Mouse (Mus musculus) embryonic facial prominence, embryonic 12.5 days (tissue): Measurements from ENCODE around the gene Gm42372. TPM values are rescaled to one million over a fixed set of nuclear protein-coding genes. Genes with fewer than 3 reads are reported as not detected.
"Not testable (repeated sequence)": the region's sequence is repeated elsewhere in the genome, so short reads cannot be mapped to it uniquely, and the experiment has no call there.

ENCODE experiments used
- ATAC-seq: fragments of 200-750 bp; cut with Nextera tagmentation; 2 replicates; pipeline ENCODE4 v1.8.0; 2017; ENCODE audit not compliant: insufficient number of reproducible peaks, insufficient read depth, low FRiP score, low TSS enrichment
- H3K27ac ChIP-seq: fragments of 300-500 bp; sonication (generic); 2 replicates; pipeline ENCODE4 v1.5.1; 2016; ENCODE audit warnings: mild to moderate bottlenecking
- H3K27me3 ChIP-seq: fragments of 300-500 bp; sonication (generic); 2 replicates; pipeline ENCODE4 v1.6.1; 2016; ENCODE audit warnings: mild to moderate bottlenecking, moderate library complexity
- H3K36me3 ChIP-seq: fragments of 300-500 bp; sonication (generic); 2 replicates; pipeline ENCODE4 v1.6.1; 2016; ENCODE audit warnings: mild to moderate bottlenecking
- H3K4me1 ChIP-seq: fragments of 300-500 bp; sonication (generic); 2 replicates; pipeline ENCODE4 v1.6.1; 2016
- H3K4me2 ChIP-seq: fragments of 300-500 bp; sonication (generic); replicated peaks from 2 replicates; pipeline ENCODE4 v1.6.1; 2016; ENCODE audit warnings: mild to moderate bottlenecking, moderate library complexity
- H3K4me3 ChIP-seq: fragments of 300-500 bp; sonication (generic); 2 replicates; pipeline ENCODE4 v1.5.1; 2016; ENCODE audit warnings: mild to moderate bottlenecking
- H3K9ac ChIP-seq: fragments of 300-500 bp; sonication (generic); 2 replicates; pipeline ENCODE4 v1.6.1; 2016; ENCODE audit warnings: mild to moderate bottlenecking, moderate library complexity
- H3K9me3 ChIP-seq: fragments of 300-500 bp; sonication (generic); 2 replicates; pipeline ENCODE4 v1.6.1; 2016; ENCODE audit warnings: mild to moderate bottlenecking, moderate library complexity
- WGBS: fragments of 180-500 bp; shearing (Covaris S2); methylation state at CpG from one replicate; pipeline ENCODE4 v1.1.7; 2016; 5-methylcytosine and 5-hydroxymethylcytosine counted together
- polyA plus RNA-seq: library from polyadenylated mRNA; unstranded; fragments of >200 nt; fragmentation: Nextera tagmentation; extraction: Ambion mirVana; gene quantifications from 2 replicates; pipeline ENCODE4 v1.2.1, GENCODE M21; 2016

Gm42372 gene
- polyA plus RNA-seq, 1 experiment from 2014 or later, result 0.36 TPM

- Histone ChIP-seq H3K27ac (no peak overlapping the region), H3K36me3 (no peaks in the 10 kb centered on the region), H3K4me2 (peak overlapping the region; percentile 70), H3K9me3 (no peaks in the 10 kb centered on the region), H3K4me1 (peaks cover 43% of the 10 kb centered on the region), H3K4me3 (0 out of 2 replicates have a peak overlapping the region, but pooled peaks have one; percentile 62), H3K9ac (no peak overlapping the region), H3K27me3 (peaks cover 51% of the 10 kb centered on the region)
- ATAC-seq, result peak; percentile 16; the same call in 1 of the 2 replicates
- 12% methylated on average over 4 of the region's 4 CpGs for WGBS
Observed at GRCm38 (mm10) chr7:16947959-16948361, 34.9 kb upstream of the Gm42372 start.

GRCm38 (mm10) chr7:16948923-16949458 is 33.9 kb upstream of the Gm42372 start:
- Histone ChIP-seq H3K36me3 (no peaks in the 10 kb centered on the region), H3K4me3 (no peak overlapping the region), H3K4me2 (0 out of 2 replicates have a peak overlapping the region, but pooled peaks have one; percentile 70), H3K9me3 (no peaks in the 10 kb centered on the region), H3K4me1 (peaks cover 41% of the 10 kb centered on the region), H3K27ac (no peak overlapping the region), H3K27me3 (peaks cover 51% of the 10 kb centered on the region), H3K9ac (no peak overlapping the region)
- 55% methylated on average over 8 of the region's 8 CpGs for WGBS
- ATAC-seq, result no peak

- Histone ChIP-seq H3K4me3 (peak overlapping the region; percentile 34), H3K9me3 (no peaks in the 10 kb centered on the region), H3K4me1 (peaks cover 37% of the 10 kb centered on the region), H3K4me2 (peak overlapping the region; percentile 59), H3K9ac (peak overlapping the region; percentile 42; the same call in 1 of the 2 replicates), H3K27me3 (peaks cover 47% of the 10 kb centered on the region), H3K27ac (no peak overlapping the region), H3K36me3 (no peaks in the 10 kb centered on the region)
- peak; percentile 13; the same call in 1 of the 2 replicates for ATAC-seq
- WGBS, result 10% methylated on average over 29 of the region's 29 CpGs
Observed at GRCm38 (mm10) chr7:16949908-16950841, 32.7 kb upstream of the Gm42372 start.

- no peaks in the 10 kb centered on the region for H3K9me3 ChIP-seq
- 26% methylated on average over 18 of the region's 18 CpGs for WGBS
- no peak overlapping the region for H3K9ac ChIP-seq
- H3K4me3 ChIP-seq, result no peak overlapping the region
- no peak overlapping the region for H3K4me2 ChIP-seq
- peaks cover 34% of the 10 kb centered on the region for H3K4me1 ChIP-seq
- no peak overlapping the region for H3K27ac ChIP-seq
- H3K36me3 ChIP-seq, result no peaks in the 10 kb centered on the region
- peaks cover 38% of the 10 kb centered on the region for H3K27me3 ChIP-seq
- ATAC-seq, result no peak
Observed at GRCm38 (mm10) chr7:16950861-16951635, 31.8 kb upstream of the Gm42372 start.

- not testable (repeated sequence) for H3K4me2 ChIP-seq, H3K36me3 ChIP-seq, ATAC-seq, H3K4me1 ChIP-seq, H3K4me3 ChIP-seq, H3K9me3 ChIP-seq, H3K27ac ChIP-seq, H3K9ac ChIP-seq
- 64% methylated on average over 2 of the region's 2 CpGs for WGBS
- H3K27me3 ChIP-seq, result peaks cover 11% of the 10 kb centered on the region
Observed at GRCm38 (mm10) chr7:16953776-16954175, 29.1 kb upstream of the Gm42372 start.

GRCm38 (mm10) chr7:16955712-16956111 is 27.2 kb upstream of the Gm42372 start:
- ATAC-seq, result no peak
- Histone ChIP-seq H3K9me3 (no peaks in the 10 kb centered on the region), H3K27ac (no peak overlapping the region), H3K4me2 (no peak overlapping the region), H3K4me1 (peaks cover 6% of the 10 kb centered on the region), H3K4me3 (no peak overlapping the region), H3K27me3 (no peaks in the 10 kb centered on the region), H3K9ac (no peak overlapping the region), H3K36me3 (no peaks in the 10 kb centered on the region)
- 82% methylated on average over 4 of the region's 4 CpGs for WGBS

GRCm38 (mm10) chr7:16956410-16957265 is 26.2 kb upstream of the Gm42372 start:
- H3K27me3 ChIP-seq, result no peaks in the 10 kb centered on the region
- 71% methylated on average over 15 of the region's 15 CpGs for WGBS
- no peak overlapping the region for H3K4me3 ChIP-seq
- H3K36me3 ChIP-seq, result no peaks in the 10 kb centered on the region
- no peak overlapping the region for H3K27ac ChIP-seq
- peaks cover 4% of the 10 kb centered on the region for H3K4me1 ChIP-seq
- ATAC-seq, result no peak
- no peak overlapping the region for H3K4me2 ChIP-seq
- H3K9ac ChIP-seq, result no peak overlapping the region
- no peaks in the 10 kb centered on the region for H3K9me3 ChIP-seq

GRCm38 (mm10) chr7:16959539-16960187 is 23.2 kb upstream of the Gm42372 start, which contains the start of gene Pnmal1:
TSS of gene Pnmal1 (plus strand) at chr7:16959679.
- ATAC-seq, result peak; percentile 80
- H3K27me3 ChIP-seq, result no peaks in the 10 kb centered on the region
- WGBS, result 21% methylated on average over 17 of the region's 17 CpGs
- 0 out of 2 replicates have a peak within 1 kb of the TSS, but pooled peaks have one; percentile 19 for H3K4me3 ChIP-seq
- peak within 1 kb of the TSS; percentile 43 for H3K4me2 ChIP-seq
- no peak within 1 kb of the TSS for H3K9ac ChIP-seq
- no peaks in the 10 kb centered on the region for H3K9me3 ChIP-seq
- no peak within 1 kb of the TSS for H3K27ac ChIP-seq
- H3K36me3 ChIP-seq, result no peaks in the 10 kb centered on the region
- H3K4me1 ChIP-seq, result peaks cover 4% of the 10 kb centered on the region

GRCm38 (mm10) chr7:16961678-16962077 is 21.2 kb upstream of the Gm42372 start:
- peaks cover 4% of the 10 kb centered on the region for H3K4me1 ChIP-seq
- ATAC-seq, result no peak
- no peaks in the 10 kb centered on the region for H3K36me3 ChIP-seq
- H3K9me3 ChIP-seq, result no peaks in the 10 kb centered on the region
- no peak overlapping the region for H3K27ac ChIP-seq
- H3K27me3 ChIP-seq, result no peaks in the 10 kb centered on the region
- H3K4me2 ChIP-seq, result no peak overlapping the region
- no peak overlapping the region for H3K9ac ChIP-seq
- no peak overlapping the region for H3K4me3 ChIP-seq
- WGBS, result 74% methylated on average over 5 of the region's 5 CpGs

- H3K27me3 ChIP-seq, result no peaks in the 10 kb centered on the region
- WGBS, result 85% methylated on average over 6 of the region's 6 CpGs
- no peak overlapping the region for H3K9ac ChIP-seq
- no peak for ATAC-seq
- no peak overlapping the region for H3K27ac ChIP-seq
- no peaks in the 10 kb centered on the region for H3K4me1 ChIP-seq
- H3K36me3 ChIP-seq, result no peaks in the 10 kb centered on the region
- H3K9me3 ChIP-seq, result no peaks in the 10 kb centered on the region
- no peak overlapping the region for H3K4me3 ChIP-seq
- no peak overlapping the region for H3K4me2 ChIP-seq
Observed at GRCm38 (mm10) chr7:16968414-16968813, 14.5 kb upstream of the Gm42372 start.
